Mouse (Mus musculus): ENCODE measurements around the gene Rgs3. TPM values are rescaled to one million over a fixed set of nuclear protein-coding genes. Genes with fewer than 3 reads are reported as not detected.

The Rgs3 gene
- polyA plus RNA-seq, 1 experiment from 2014 or later: 63.1 TPM

- H3K36me3 ChIP-seq (ENCODE audit: control insufficient read depth, insufficient read depth): peaks cover 2% of the 10 kb centered on the region; the same call in 1 of the 2 replicates
- H3K9me3 ChIP-seq (replicated peaks; ENCODE audit: control insufficient read depth, low read length): no peaks in the 10 kb centered on the region
- H3K27ac ChIP-seq (ENCODE audit: low read length): no peak overlapping the region
- ATAC-seq (replicated peaks; ENCODE audit: extremely low read depth, insufficient read depth, low FRiP score): no peak
- H3K27me3 ChIP-seq (ENCODE audit: control insufficient read depth, insufficient read depth, low read length): no peaks in the 10 kb centered on the region
- no peak overlapping the region for H3K4me3 ChIP-seq (ENCODE audit: low read length)
- 68% methylated on average over 4 of the region's 4 CpGs for WGBS
- peaks cover 43% of the 10 kb centered on the region for H3K4me1 ChIP-seq (ENCODE audit: control insufficient read depth, insufficient read depth, low read length)
- no peak overlapping the region for H3K9ac ChIP-seq (ENCODE audit: low read length)
- no peak overlapping the region for H3K4me2 ChIP-seq (ENCODE audit: low read depth, low read length)
Observed at GRCm38 (mm10) chr4:62637856-62638604, 78.4 kb downstream of the Rgs3 start.

- Histone ChIP-seq H3K4me3 (ENCODE audit: low read length) (no peak overlapping the region), H3K36me3 (ENCODE audit: control insufficient read depth, insufficient read depth) (peaks cover 2% of the 10 kb centered on the region; the same call in 1 of the 2 replicates), H3K27me3 (ENCODE audit: control insufficient read depth, insufficient read depth, low read length) (no peaks in the 10 kb centered on the region), H3K9me3 (replicated peaks; ENCODE audit: control insufficient read depth, low read length) (no peaks in the 10 kb centered on the region), H3K9ac (ENCODE audit: low read length) (0 out of 2 replicates have a peak overlapping the region, but pooled peaks have one; percentile 34), H3K4me1 (ENCODE audit: control insufficient read depth, insufficient read depth, low read length) (peaks cover 34% of the 10 kb centered on the region), H3K4me2 (ENCODE audit: low read depth, low read length) (no peak overlapping the region), H3K27ac (ENCODE audit: low read length) (peak overlapping the region; percentile 83)
- no peak for ATAC-seq (replicated peaks; ENCODE audit: extremely low read depth, insufficient read depth, low FRiP score)
- WGBS: 58% methylated on average over 15 of the region's 15 CpGs
Observed at GRCm38 (mm10) chr4:62640496-62641229, 81.0 kb downstream of the Rgs3 start.

GRCm38 (mm10) chr4:62641230-62641589, 81.6 kb downstream of the Rgs3 start:
- Histone ChIP-seq H3K4me1 (ENCODE audit: control insufficient read depth, insufficient read depth, low read length) (peaks cover 30% of the 10 kb centered on the region), H3K4me3 (ENCODE audit: low read length) (no peak overlapping the region), H3K4me2 (ENCODE audit: low read depth, low read length) (no peak overlapping the region), H3K9me3 (replicated peaks; ENCODE audit: control insufficient read depth, low read length) (no peaks in the 10 kb centered on the region), H3K27me3 (ENCODE audit: control insufficient read depth, insufficient read depth, low read length) (no peaks in the 10 kb centered on the region), H3K27ac (ENCODE audit: low read length) (peak overlapping the region; percentile 83), H3K36me3 (ENCODE audit: control insufficient read depth, insufficient read depth) (no peaks in the 10 kb centered on the region; the same call in 1 of the 2 replicates), H3K9ac (ENCODE audit: low read length) (0 out of 2 replicates have a peak overlapping the region, but pooled peaks have one; percentile 26)
- 40% methylated on average over 11 of the region's 11 CpGs for WGBS
- ATAC-seq (replicated peaks; ENCODE audit: extremely low read depth, insufficient read depth, low FRiP score): peak; percentile 55

DNA sequence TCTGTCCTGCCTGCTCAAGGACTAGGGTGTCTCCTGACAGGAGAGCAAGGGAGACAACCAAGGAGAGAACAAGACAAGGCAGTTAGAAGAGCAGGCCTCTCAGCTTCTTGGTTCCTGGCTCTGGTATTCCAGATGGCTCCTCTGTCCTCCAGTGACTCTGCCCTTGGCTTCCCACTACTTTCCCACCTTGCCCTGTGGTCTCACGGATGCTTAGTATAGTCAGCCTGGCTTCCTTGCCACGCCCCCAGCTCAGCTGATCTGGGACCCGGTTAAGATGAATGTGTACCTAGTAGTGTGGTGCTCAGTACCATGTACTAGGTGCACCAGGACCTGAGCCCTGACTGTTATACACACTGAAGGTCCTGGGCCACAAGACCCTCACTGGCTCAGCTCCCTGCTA, 82.0 kb downstream of the Rgs3 start:
- 55% methylated on average over 3 of the region's 3 CpGs for WGBS
- Histone ChIP-seq H3K27me3 (ENCODE audit: control insufficient read depth, insufficient read depth, low read length) (no peaks in the 10 kb centered on the region), H3K4me1 (ENCODE audit: control insufficient read depth, insufficient read depth, low read length) (peaks cover 28% of the 10 kb centered on the region)

GRCm38 (mm10) chr4:62643401-62643800, 83.8 kb downstream of the Rgs3 start:
- H3K4me1 ChIP-seq (ENCODE audit: control insufficient read depth, insufficient read depth, low read length): peaks cover 28% of the 10 kb centered on the region
- no peak overlapping the region for H3K9ac ChIP-seq (ENCODE audit: low read length)
- no peak overlapping the region for H3K4me2 ChIP-seq (ENCODE audit: low read depth, low read length)
- no peaks in the 10 kb centered on the region for H3K9me3 ChIP-seq (replicated peaks; ENCODE audit: control insufficient read depth, low read length)
- peak overlapping the region; percentile 58 for H3K27ac ChIP-seq (ENCODE audit: low read length)
- H3K27me3 ChIP-seq (ENCODE audit: control insufficient read depth, insufficient read depth, low read length): no peaks in the 10 kb centered on the region
- H3K36me3 ChIP-seq (ENCODE audit: control insufficient read depth, insufficient read depth): no peaks in the 10 kb centered on the region
- 65% methylated on average over 8 of the region's 8 CpGs for WGBS
- H3K4me3 ChIP-seq (ENCODE audit: low read length): no peak overlapping the region
- peak; percentile 42 for ATAC-seq (replicated peaks; ENCODE audit: extremely low read depth, insufficient read depth, low FRiP score)

More for the DNA sequence above, 82.0 kb downstream of the Rgs3 start:
- Histone ChIP-seq H3K36me3 (ENCODE audit: control insufficient read depth, insufficient read depth) (no peaks in the 10 kb centered on the region), H3K4me3 (ENCODE audit: low read length) (no peak overlapping the region), H3K27ac (ENCODE audit: low read length) (peak overlapping the region; percentile 83), H3K9ac (ENCODE audit: low read length) (0 out of 2 replicates have a peak overlapping the region, but pooled peaks have one; percentile 26), H3K4me2 (ENCODE audit: low read depth, low read length) (no peak overlapping the region), H3K9me3 (replicated peaks; ENCODE audit: control insufficient read depth, low read length) (no peaks in the 10 kb centered on the region)
- no peak for ATAC-seq (replicated peaks; ENCODE audit: extremely low read depth, insufficient read depth, low FRiP score)

GRCm38 (mm10) chr4:62644031-62644793, 84.6 kb downstream of the Rgs3 start:
- 0 out of 2 replicates have a peak, but pooled peaks have one; percentile 25 for ATAC-seq (replicated peaks; ENCODE audit: extremely low read depth, insufficient read depth, low FRiP score)
- Histone ChIP-seq H3K27ac (ENCODE audit: low read length) (peak overlapping the region; percentile 58), H3K9ac (ENCODE audit: low read length) (peak overlapping the region; percentile 50; the same call in 1 of the 2 replicates), H3K4me2 (ENCODE audit: low read depth, low read length) (no peak overlapping the region), H3K9me3 (replicated peaks; ENCODE audit: control insufficient read depth, low read length) (no peaks in the 10 kb centered on the region), H3K36me3 (ENCODE audit: control insufficient read depth, insufficient read depth) (no peaks in the 10 kb centered on the region), H3K4me1 (ENCODE audit: control insufficient read depth, insufficient read depth, low read length) (peaks cover 28% of the 10 kb centered on the region), H3K4me3 (ENCODE audit: low read length) (no peak overlapping the region), H3K27me3 (ENCODE audit: control insufficient read depth, insufficient read depth, low read length) (peaks cover 3% of the 10 kb centered on the region; the same call in 1 of the 2 replicates)
- WGBS: 53% methylated on average over 11 of the region's 11 CpGs

DNA sequence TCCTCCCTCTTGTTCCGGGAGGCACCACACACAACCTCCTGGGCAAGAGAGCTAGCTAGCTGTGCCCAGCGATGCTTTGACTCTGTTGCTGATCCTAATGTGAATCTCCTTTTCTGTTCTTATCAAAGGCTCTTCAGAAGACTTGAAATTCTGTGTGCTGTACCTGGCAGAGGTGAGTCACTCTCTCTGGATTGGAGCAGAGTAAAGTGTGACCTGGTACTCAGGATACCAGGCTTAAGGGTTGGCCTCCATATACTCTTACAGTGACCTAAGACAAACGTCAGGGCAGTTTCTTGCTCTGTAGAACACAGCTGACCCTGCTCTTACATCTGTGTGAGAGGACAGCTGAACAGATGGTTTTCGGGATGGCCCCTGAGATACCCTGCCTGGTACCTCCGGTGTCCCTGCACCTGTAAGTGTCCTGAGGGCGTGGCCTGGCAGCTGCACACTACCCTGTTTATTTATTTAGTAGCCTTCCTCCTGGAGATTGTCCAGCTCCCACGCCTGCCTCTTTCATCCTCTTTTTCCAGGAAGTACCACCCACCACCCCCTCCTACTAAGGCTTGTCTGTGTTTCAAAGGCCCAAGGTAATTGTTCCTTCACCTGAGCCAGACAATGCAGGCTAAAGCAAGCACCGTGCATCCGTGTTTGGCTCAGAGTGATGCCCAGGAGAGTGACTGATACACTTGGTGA, 87.1 kb downstream of the Rgs3 start:
- Histone ChIP-seq H3K9me3 (replicated peaks; ENCODE audit: control insufficient read depth, low read length) (no peaks in the 10 kb centered on the region), H3K27ac (ENCODE audit: low read length) (no peak overlapping the region), H3K4me1 (ENCODE audit: control insufficient read depth, insufficient read depth, low read length) (peaks cover 15% of the 10 kb centered on the region), H3K4me3 (ENCODE audit: low read length) (no peak overlapping the region), H3K4me2 (ENCODE audit: low read depth, low read length) (no peak overlapping the region), H3K27me3 (ENCODE audit: control insufficient read depth, insufficient read depth, low read length) (peaks cover 3% of the 10 kb centered on the region; the same call in 1 of the 2 replicates), H3K9ac (ENCODE audit: low read length) (no peak overlapping the region), H3K36me3 (ENCODE audit: control insufficient read depth, insufficient read depth) (no peaks in the 10 kb centered on the region)
- 73% methylated on average over 9 of the region's 9 CpGs for WGBS
- ATAC-seq (replicated peaks; ENCODE audit: extremely low read depth, insufficient read depth, low FRiP score): no peak

DNA sequence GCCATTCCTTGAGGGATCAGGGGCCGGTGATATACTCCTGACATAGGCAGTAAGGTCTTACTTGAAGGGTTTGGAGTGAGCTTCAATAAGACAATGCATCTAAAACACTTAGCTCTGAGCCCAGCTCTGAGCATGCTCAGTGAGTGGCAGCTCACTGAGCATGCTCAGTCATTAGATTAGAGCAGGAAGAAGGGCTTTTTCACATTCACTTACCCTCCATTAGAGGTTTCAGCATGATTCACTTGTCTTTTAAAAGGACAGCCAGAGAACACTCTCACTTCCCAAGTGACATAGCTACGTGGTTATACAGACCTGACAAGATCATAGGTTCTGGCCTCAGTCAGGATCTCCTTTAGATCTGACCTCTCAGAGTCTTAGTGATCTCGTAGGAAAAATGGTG, 89.2 kb downstream of the Rgs3 start:
- H3K4me2 ChIP-seq (ENCODE audit: low read depth, low read length): no peak overlapping the region
- peaks cover 3% of the 10 kb centered on the region; the same call in 1 of the 2 replicates for H3K27me3 ChIP-seq (ENCODE audit: control insufficient read depth, insufficient read depth, low read length)
- ATAC-seq (replicated peaks; ENCODE audit: extremely low read depth, insufficient read depth, low FRiP score): no peak
- no peaks in the 10 kb centered on the region for H3K36me3 ChIP-seq (ENCODE audit: control insufficient read depth, insufficient read depth)
- H3K27ac ChIP-seq (ENCODE audit: low read length): no peak overlapping the region
- H3K9me3 ChIP-seq (replicated peaks; ENCODE audit: control insufficient read depth, low read length): no peaks in the 10 kb centered on the region
- no peak overlapping the region for H3K4me3 ChIP-seq (ENCODE audit: low read length)
- WGBS: 80% methylated on average over 3 of the region's 3 CpGs
- no peak overlapping the region for H3K9ac ChIP-seq (ENCODE audit: low read length)
- peaks cover 8% of the 10 kb centered on the region for H3K4me1 ChIP-seq (ENCODE audit: control insufficient read depth, insufficient read depth, low read length)
